Mouse (Mus musculus): Measurements from ENCODE around the gene Paqr9. TPM values are rescaled to one million over a fixed set of nuclear protein-coding genes. Genes with fewer than 3 reads are reported as not detected.
A peak's percentile ranks its signal among the peaks of the same experiment; 100 is the strongest.

Paqr9 gene
- polyA plus RNA-seq, 1 experiment, result 18.5 TPM

GRCm38 (mm10) chr9:95520563-95520962 is 38.9 kb upstream of the Paqr9 start:
- Histone ChIP-seq H3K4me1 (ENCODE audit: control insufficient read depth, insufficient read depth, low read length) (peaks cover 3% of the 10 kb centered on the region; the same call in 1 of the 2 replicates), H3K27me3 (ENCODE audit: control insufficient read depth, insufficient read depth, low read length) (no peaks in the 10 kb centered on the region), H3K27ac (ENCODE audit: insufficient read depth, low read length) (no peak overlapping the region), H3K4me3 (replicated peaks; ENCODE audit: insufficient read depth, low read depth, low read length) (no peak overlapping the region)
- TF ChIP-seq POLR2A (IDR thresholded peaks at IDR 0.05; ENCODE audit: borderline replicate concordance, insufficient read depth, low read length), result no peak
- no peak for TF ChIP-seq CTCF (IDR thresholded peaks at IDR 0.05; ENCODE audit: borderline replicate concordance, insufficient read depth, low read depth, low read length)
- DNase-seq, result no peak
- 82% methylated on average over 5 of the region's 5 CpGs for WGBS

- no peaks in the 10 kb centered on the region for H3K27me3 ChIP-seq (ENCODE audit: control insufficient read depth, insufficient read depth, low read length)
- WGBS, result 87% methylated on average over 8 of the region's 8 CpGs
- no peak for DNase-seq
- H3K4me3 ChIP-seq (replicated peaks; ENCODE audit: insufficient read depth, low read depth, low read length), result no peak overlapping the region
- H3K27ac ChIP-seq (ENCODE audit: insufficient read depth, low read length), result no peak overlapping the region
- H3K4me1 ChIP-seq (ENCODE audit: control insufficient read depth, insufficient read depth, low read length), result peaks cover 5% of the 10 kb centered on the region; the same call in 1 of the 2 replicates
- TF ChIP-seq CTCF (IDR thresholded peaks at IDR 0.05; ENCODE audit: borderline replicate concordance, insufficient read depth, low read depth, low read length) (no peak), POLR2A (IDR thresholded peaks at IDR 0.05; ENCODE audit: borderline replicate concordance, insufficient read depth, low read length) (no peak)
Observed at GRCm38 (mm10) chr9:95521031-95521430, 38.4 kb upstream of the Paqr9 start.

DNA sequence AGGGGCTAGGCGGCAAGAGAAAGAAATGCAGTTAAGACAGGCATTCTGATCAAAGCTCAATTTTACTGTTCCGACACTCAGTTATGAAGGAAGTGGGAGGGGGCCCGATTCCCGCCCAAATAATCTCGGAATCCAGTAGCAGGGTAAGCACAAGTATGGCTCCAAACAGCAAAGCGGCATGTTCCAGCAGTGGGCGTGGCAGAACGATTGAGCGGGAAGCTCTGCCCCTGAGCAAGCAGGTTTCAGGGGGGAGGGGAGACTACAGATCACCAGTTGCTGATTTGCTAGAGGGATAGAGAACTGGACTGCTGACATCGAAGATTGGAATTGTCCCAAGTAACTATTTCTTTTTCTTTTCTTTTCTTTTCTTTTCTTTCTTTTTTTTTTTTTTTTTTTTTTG is 37.9 kb upstream of the Paqr9 start:
- H3K4me1 ChIP-seq (ENCODE audit: control insufficient read depth, insufficient read depth, low read length), result peaks cover 7% of the 10 kb centered on the region; the same call in 1 of the 2 replicates
- H3K27ac ChIP-seq (ENCODE audit: insufficient read depth, low read length), result no peak overlapping the region
- 58% methylated on average over 10 of the region's 10 CpGs for WGBS
- no peaks in the 10 kb centered on the region for H3K27me3 ChIP-seq (ENCODE audit: control insufficient read depth, insufficient read depth, low read length)
- no peak for DNase-seq
- no peak overlapping the region for H3K4me3 ChIP-seq (replicated peaks; ENCODE audit: insufficient read depth, low read depth, low read length)
- TF ChIP-seq POLR2A (IDR thresholded peaks at IDR 0.05; ENCODE audit: borderline replicate concordance, insufficient read depth, low read length) (no peak), CTCF (IDR thresholded peaks at IDR 0.05; ENCODE audit: borderline replicate concordance, insufficient read depth, low read depth, low read length) (no peak)

- Histone ChIP-seq H3K27ac (ENCODE audit: insufficient read depth, low read length) (no peak overlapping the region), H3K4me1 (ENCODE audit: control insufficient read depth, insufficient read depth, low read length) (peaks cover 9% of the 10 kb centered on the region), H3K27me3 (ENCODE audit: control insufficient read depth, insufficient read depth, low read length) (no peaks in the 10 kb centered on the region), H3K4me3 (replicated peaks; ENCODE audit: insufficient read depth, low read depth, low read length) (no peak overlapping the region)
- DNase-seq, result no peak
- TF ChIP-seq CTCF (IDR thresholded peaks at IDR 0.05; ENCODE audit: borderline replicate concordance, insufficient read depth, low read depth, low read length), result no peak
- no peak for TF ChIP-seq POLR2A (IDR thresholded peaks at IDR 0.05; ENCODE audit: borderline replicate concordance, insufficient read depth, low read length)
- WGBS, result 93% methylated on average over 2 of the region's 2 CpGs
Observed at GRCm38 (mm10) chr9:95522561-95522960, 36.9 kb upstream of the Paqr9 start.

- TF ChIP-seq POLR2A (IDR thresholded peaks at IDR 0.05; ENCODE audit: borderline replicate concordance, insufficient read depth, low read length) (no peak), CTCF (IDR thresholded peaks at IDR 0.05; ENCODE audit: borderline replicate concordance, insufficient read depth, low read depth, low read length) (no peak)
- DNase-seq, result no peak
- 16% methylated on average over 6 of the region's 6 CpGs for WGBS
- H3K4me1 ChIP-seq (ENCODE audit: control insufficient read depth, insufficient read depth, low read length), result peaks cover 11% of the 10 kb centered on the region
- H3K27ac ChIP-seq (ENCODE audit: insufficient read depth, low read length), result peak overlapping the region; percentile 58
- H3K27me3 ChIP-seq (ENCODE audit: control insufficient read depth, insufficient read depth, low read length), result no peaks in the 10 kb centered on the region
- H3K4me3 ChIP-seq (replicated peaks; ENCODE audit: insufficient read depth, low read depth, low read length), result no peak overlapping the region
Observed at GRCm38 (mm10) chr9:95525376-95525775, 34.1 kb upstream of the Paqr9 start.

GRCm38 (mm10) chr9:95525961-95526360 is 33.5 kb upstream of the Paqr9 start:
- H3K4me3 ChIP-seq (replicated peaks; ENCODE audit: insufficient read depth, low read depth, low read length), result no peak overlapping the region
- peak; percentile 89 to 97 for DNase-seq
- peak; percentile 44; the same call in 1 of the 2 replicates for TF ChIP-seq CTCF (IDR thresholded peaks at IDR 0.05; ENCODE audit: borderline replicate concordance, insufficient read depth, low read depth, low read length)
- TF ChIP-seq POLR2A (IDR thresholded peaks at IDR 0.05; ENCODE audit: borderline replicate concordance, insufficient read depth, low read length), result peak; percentile 22; the same call in 1 of the 2 replicates
- WGBS, result 3% methylated on average over 2 of the region's 2 CpGs
- H3K27ac ChIP-seq (ENCODE audit: insufficient read depth, low read length), result peak overlapping the region; percentile 58; the same call in 1 of the 2 replicates
- H3K27me3 ChIP-seq (ENCODE audit: control insufficient read depth, insufficient read depth, low read length), result no peaks in the 10 kb centered on the region
- peaks cover 13% of the 10 kb centered on the region for H3K4me1 ChIP-seq (ENCODE audit: control insufficient read depth, insufficient read depth, low read length)

- DNase-seq, result peak in 1 of 2 experiments; percentile 57
- peaks cover 13% of the 10 kb centered on the region for H3K4me1 ChIP-seq (ENCODE audit: control insufficient read depth, insufficient read depth, low read length)
- H3K27me3 ChIP-seq (ENCODE audit: control insufficient read depth, insufficient read depth, low read length), result no peaks in the 10 kb centered on the region
- no peak overlapping the region for H3K4me3 ChIP-seq (replicated peaks; ENCODE audit: insufficient read depth, low read depth, low read length)
- TF ChIP-seq CTCF (IDR thresholded peaks at IDR 0.05; ENCODE audit: borderline replicate concordance, insufficient read depth, low read depth, low read length) (no peak), POLR2A (IDR thresholded peaks at IDR 0.05; ENCODE audit: borderline replicate concordance, insufficient read depth, low read length) (no peak)
- 12% methylated on average over 2 of the region's 2 CpGs for WGBS
- H3K27ac ChIP-seq (ENCODE audit: insufficient read depth, low read length), result no peak overlapping the region
Observed at GRCm38 (mm10) chr9:95527676-95528075, 31.8 kb upstream of the Paqr9 start.

DNA sequence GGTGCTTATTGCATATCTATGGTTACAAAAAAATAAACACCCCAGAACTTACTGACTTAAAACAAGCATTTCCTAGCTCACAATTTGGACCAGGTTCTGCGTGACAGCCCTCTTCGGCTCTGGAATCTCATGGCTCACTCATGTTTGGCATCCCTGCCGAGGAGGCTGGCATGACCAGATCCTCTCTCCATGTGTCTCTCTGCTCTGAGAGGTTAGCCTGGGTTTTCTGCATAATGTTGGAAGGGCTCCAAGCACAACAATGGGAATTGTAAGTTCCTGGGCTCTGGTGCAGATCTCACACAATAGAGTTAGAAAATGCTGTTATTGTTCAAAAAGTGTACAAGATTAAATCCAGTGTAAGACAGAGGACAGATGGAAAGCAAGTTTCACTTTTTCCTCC is 28.3 kb upstream of the Paqr9 start:
- 0% methylated on average over 3 of the region's 3 CpGs for WGBS
- H3K4me1 ChIP-seq (ENCODE audit: control insufficient read depth, insufficient read depth, low read length), result peaks cover 8% of the 10 kb centered on the region
- DNase-seq, result peak; percentile 71 to 86
- no peaks in the 10 kb centered on the region for H3K27me3 ChIP-seq (ENCODE audit: control insufficient read depth, insufficient read depth, low read length)
- no peak overlapping the region for H3K27ac ChIP-seq (ENCODE audit: insufficient read depth, low read length)
- H3K4me3 ChIP-seq (replicated peaks; ENCODE audit: insufficient read depth, low read depth, low read length), result no peak overlapping the region
- TF ChIP-seq CTCF (IDR thresholded peaks at IDR 0.05; ENCODE audit: borderline replicate concordance, insufficient read depth, low read depth, low read length), result no peak
- TF ChIP-seq POLR2A (IDR thresholded peaks at IDR 0.05; ENCODE audit: borderline replicate concordance, insufficient read depth, low read length), result no peak
